In the genomic region with DNA sequence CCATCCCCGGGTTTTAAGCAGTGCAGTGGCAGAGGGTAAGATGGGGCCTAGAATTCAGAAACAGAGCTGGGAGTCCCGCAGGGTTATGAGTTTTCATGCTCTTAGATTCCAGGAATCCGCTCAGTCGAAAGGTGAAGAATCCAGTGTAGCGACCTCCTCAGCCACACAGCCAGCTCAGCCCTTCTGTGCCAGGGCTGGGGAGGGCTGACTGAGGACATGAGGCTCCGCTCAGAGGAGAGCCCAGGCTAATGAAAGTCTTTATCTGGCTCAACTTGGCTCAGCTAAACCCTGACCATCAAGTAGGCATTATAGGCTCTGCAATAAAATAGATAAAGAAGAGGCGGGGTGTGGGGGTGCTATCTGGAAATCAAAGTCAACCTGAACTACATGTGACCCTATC, we compare ENCODE assay signal across 10 mouse cellular contexts. TPM values are rescaled to one million over a fixed set of nuclear protein-coding genes. Genes with fewer than 3 reads are reported as not detected.
DNase-seq lines count a peak whose midpoint lies in the region; ATAC-seq and TF ChIP-seq lines count a peak whose summit lies in the region.
"Had no signal": no experiment of that assay in that cellular context is flagged by ENCODE, and none has a peak within 500 bp of the region (broad histone marks: within the 10 kb centered on the region; RNA-seq: fewer than 3 reads in every experiment).

No protein-coding gene starts in this region.

- DNase-seq in hindbrain, embryonic 10.5 days (ENCODE audit: low spot score), result no peak
- DNase-seq in hindbrain, postnatal 0 days (ENCODE audit: low spot score), result no peak
- no peak for DNase-seq in stomach, postnatal 0 days (ENCODE audit: low spot score)
- peak; percentile 23 for DNase-seq in kidney, postnatal 14 days
- no peak for DNase-seq in left cerebral cortex, adult 9 months (ENCODE audit: low spot score in 2 of 2)
- no peak for DNase-seq in cerebellum, postnatal 36 days
- DNase-seq: cerebellum, adult 18-20 months had no signal

- H3K9ac ChIP-seq in hindbrain, postnatal 0 days (replicated peaks; ENCODE audit: low read length), result no peak overlapping the region
- H3K9ac ChIP-seq in stomach, embryonic 14.5 days (replicated peaks; ENCODE audit: low read depth, low read length), result no peak overlapping the region
- H3K9ac ChIP-seq in stomach, postnatal 0 days (ENCODE audit: low read length), result no peak overlapping the region

- no peak for ATAC-seq in hindbrain, postnatal 0 days
- no peak for ATAC-seq in stomach, embryonic 14.5 days (ENCODE audit: insufficient number of reproducible peaks, insufficient read depth, low FRiP score, low read depth)
- ATAC-seq in stomach, postnatal 0 days (ENCODE audit: low FRiP score, low TSS enrichment), result no peak
- ATAC-seq: CD4-positive, CD25-positive, alpha-beta regulatory T cell, adult 4 months; intestine, embryonic 16.5 days had no signal

- no peak for TF ChIP-seq EP300 in stomach, postnatal 0 days (optimal IDR thresholded peaks at IDR 0.05)

- H3K4me3 ChIP-seq in hindbrain, embryonic 10.5 days, result no peak overlapping the region
- H3K4me3 ChIP-seq in hindbrain, postnatal 0 days (ENCODE audit: low read length), result no peak overlapping the region
- peak overlapping the region; percentile 2; the same call in 1 of the 2 replicates for H3K4me3 ChIP-seq in stomach, embryonic 14.5 days (ENCODE audit: low read depth, low read length)
- H3K4me3 ChIP-seq in stomach, postnatal 0 days (ENCODE audit: low read depth, low read length), result no peak overlapping the region

- peaks cover 33% of the 10 kb centered on the region for H3K4me1 ChIP-seq in hindbrain, embryonic 10.5 days (replicated peaks)
- H3K4me1 ChIP-seq in hindbrain, postnatal 0 days (ENCODE audit: insufficient read depth, low read length), result peaks cover 16% of the 10 kb centered on the region
- H3K4me1 ChIP-seq in stomach, embryonic 14.5 days (ENCODE audit: control insufficient read depth, insufficient read depth, low read length), result peaks cover 18% of the 10 kb centered on the region
- H3K4me1 ChIP-seq in stomach, postnatal 0 days (replicated peaks; ENCODE audit: control insufficient read depth, insufficient read depth), result peaks cover 3% of the 10 kb centered on the region; the same call in 1 of the 2 replicates

- 0 out of 2 replicates have a peak, but pooled peaks cover 2% of the 10 kb centered on the region for H3K27me3 ChIP-seq in hindbrain, embryonic 10.5 days (ENCODE audit: insufficient read depth, poor library complexity, severe bottlenecking)
- H3K27me3 ChIP-seq in hindbrain, postnatal 0 days (ENCODE audit: insufficient read depth, low read length), result no peaks in the 10 kb centered on the region
- no peaks in the 10 kb centered on the region for H3K27me3 ChIP-seq in stomach, embryonic 14.5 days (ENCODE audit: control insufficient read depth, insufficient read depth, low read length)
- no peaks in the 10 kb centered on the region for H3K27me3 ChIP-seq in stomach, postnatal 0 days (ENCODE audit: control insufficient read depth, insufficient read depth, low read length)

- 89% methylated on average over 7 of the region's 7 CpGs for WGBS in hindbrain, embryonic 10.5 days
- WGBS in hindbrain, postnatal 0 days, result 87% methylated on average over 7 of the region's 7 CpGs
- WGBS in stomach, embryonic 14.5 days, result 90% methylated on average over 7 of the region's 7 CpGs
- WGBS in stomach, postnatal 0 days, result 89% methylated on average over 7 of the region's 7 CpGs

- no peak overlapping the region for H3K4me2 ChIP-seq in hindbrain, postnatal 0 days (ENCODE audit: low read depth, low read length)
- H3K4me2 ChIP-seq in stomach, embryonic 14.5 days (replicated peaks; ENCODE audit: low read depth, low read length), result no peak overlapping the region
- H3K4me2 ChIP-seq in stomach, postnatal 0 days (replicated peaks; ENCODE audit: low read depth), result no peak overlapping the region

- H3K9me3 ChIP-seq in hindbrain, embryonic 10.5 days, result no peaks in the 10 kb centered on the region
- H3K9me3 ChIP-seq in hindbrain, postnatal 0 days (ENCODE audit: low read length), result no peaks in the 10 kb centered on the region
- no peaks in the 10 kb centered on the region for H3K9me3 ChIP-seq in stomach, embryonic 14.5 days (ENCODE audit: control insufficient read depth, low read depth, low read length)
- H3K9me3 ChIP-seq in stomach, postnatal 0 days (ENCODE audit: control insufficient read depth, low read length), result no peaks in the 10 kb centered on the region

- 0 out of 2 replicates have a peak overlapping the region, but pooled peaks have one; percentile 89 for H3K27ac ChIP-seq in hindbrain, embryonic 10.5 days
- no peak overlapping the region; the same call in 1 of the 2 replicates for H3K27ac ChIP-seq in hindbrain, postnatal 0 days
- no peak overlapping the region; the same call in 1 of the 2 replicates for H3K27ac ChIP-seq in stomach, embryonic 14.5 days (ENCODE audit: low read length)
- H3K27ac ChIP-seq in stomach, postnatal 0 days (replicated peaks), result no peak overlapping the region

- no peaks in the 10 kb centered on the region for H3K36me3 ChIP-seq in hindbrain, embryonic 10.5 days
- no peaks in the 10 kb centered on the region for H3K36me3 ChIP-seq in hindbrain, postnatal 0 days (ENCODE audit: insufficient read depth, low read length)
- H3K36me3 ChIP-seq in stomach, embryonic 14.5 days (ENCODE audit: control insufficient read depth, insufficient read depth, low read length), result no peaks in the 10 kb centered on the region
- no peaks in the 10 kb centered on the region for H3K36me3 ChIP-seq in stomach, postnatal 0 days (ENCODE audit: control insufficient read depth, insufficient read depth, low read length)

- TF ChIP-seq CTCF in hindbrain, postnatal 0 days (IDR thresholded peaks at IDR 0.05; ENCODE audit: low read depth), result no peak
- no peak for TF ChIP-seq CTCF in stomach, postnatal 0 days (IDR thresholded peaks at IDR 0.05; ENCODE audit: low read depth)

RNA-seq across cellular contexts. Expression of gene Prr5, which starts 16.3 kb away (rescaled TPM):
- polyA plus RNA-seq in hindbrain, embryonic 10.5 days (2016; fragmentation: Nextera tagmentation; extraction: Ambion mirVana), result 17.9 and 20.4 TPM in 2 replicates
- total RNA-seq in hindbrain, postnatal 0 days (2014; rRNA removed), result 25.5 and 34.2 TPM in 2 replicates
- 33.2 and 36.6 TPM in 2 replicates for polyA plus RNA-seq in hindbrain, postnatal 0 days (2015; fragmentation: Nextera tagmentation; extraction: Ambion mirVana)
- 29.0 and 34.8 TPM in 2 replicates for polyA plus RNA-seq in stomach, embryonic 14.5 days (2014; fragmentation: Nextera tagmentation; extraction: Ambion mirVana)
- polyA plus RNA-seq in stomach, postnatal 0 days (2015; fragmentation: Nextera tagmentation; extraction: Ambion mirVana), result 18.2 and 20.3 TPM in 2 replicates
